Comparison of ENCODE assay signal across 17 mouse cellular contexts in genomic region chr2:172256418-172256817, GRCm38 (mm10). TPM values are rescaled to one million over a fixed set of nuclear protein-coding genes. Genes with fewer than 3 reads are reported as not detected.
DNase-seq lines count a peak whose midpoint lies in the region; ATAC-seq and TF ChIP-seq lines count a peak whose summit lies in the region.
"Had no signal": no experiment of that assay in that cellular context is flagged by ENCODE, and none has a peak within 500 bp of the region (broad histone marks: within the 10 kb centered on the region; RNA-seq: fewer than 3 reads in every experiment).

No protein-coding gene starts in this region.

- no peaks in the 10 kb centered on the region; the same call in 1 of the 2 replicates for H3K27me3 ChIP-seq in heart, embryonic 10.5 days (ENCODE audit: insufficient read depth, poor library complexity, severe bottlenecking)
- no peaks in the 10 kb centered on the region for H3K27me3 ChIP-seq in neural tube, embryonic 13.5 days
- H3K27me3 ChIP-seq in midbrain, postnatal 0 days (ENCODE audit: insufficient read depth, low read length), result no peaks in the 10 kb centered on the region
- H3K27me3 ChIP-seq: heart, embryonic 15.5 days; intestine, embryonic 15.5 days; limb, embryonic 12.5 days; neural tube, embryonic 12.5 days had no signal

- H3K27ac ChIP-seq in heart, embryonic 10.5 days, result peak overlapping the region; percentile 62; the same call in 1 of the 2 replicates
- no peak overlapping the region for H3K27ac ChIP-seq in neural tube, embryonic 13.5 days (replicated peaks)
- H3K27ac ChIP-seq in midbrain, postnatal 0 days (ENCODE audit: low read depth, low read length), result no peak overlapping the region
- H3K27ac ChIP-seq: heart, embryonic 15.5 days; intestine, embryonic 15.5 days; limb, embryonic 12.5 days; macrophage; neural tube, embryonic 12.5 days had no signal

- DNase-seq in heart, embryonic 10.5 days (ENCODE audit: low spot score), result no peak
- DNase-seq in heart, adult 11 months, result no peak
- DNase-seq in neural tube, embryonic 10.5 days (ENCODE audit: extremely low spot score, low spot score), result no peak
- peak; percentile 11 for DNase-seq in brain, adult 2 months (ENCODE audit: low read depth, low spot score)
- DNase-seq in midbrain, postnatal 0 days (ENCODE audit: low spot score), result peak; percentile 65
- DNase-seq in right cerebral cortex, postnatal 14 days, result no peak
- DNase-seq in kidney, postnatal 14 days, result no peak
- DNase-seq: cerebellum, adult 11 months; right cerebral cortex, postnatal 25 days had no signal

- H3K4me3 ChIP-seq in heart, embryonic 10.5 days, result no peak overlapping the region
- H3K4me3 ChIP-seq in neural tube, embryonic 13.5 days, result no peak overlapping the region
- no peak overlapping the region for H3K4me3 ChIP-seq in midbrain, postnatal 0 days (ENCODE audit: low read depth, low read length)
- H3K4me3 ChIP-seq: heart, embryonic 15.5 days; intestine, embryonic 15.5 days; limb, embryonic 12.5 days; neural tube, embryonic 12.5 days had no signal

- WGBS in heart, embryonic 10.5 days, result 89% methylated on average over 6 of the region's 6 CpGs
- WGBS in neural tube, embryonic 13.5 days, result 70% methylated on average over 6 of the region's 6 CpGs
- WGBS in midbrain, postnatal 0 days, result 60% methylated on average over 6 of the region's 6 CpGs

- H3K36me3 ChIP-seq in heart, embryonic 10.5 days, result no peaks in the 10 kb centered on the region
- no peaks in the 10 kb centered on the region for H3K36me3 ChIP-seq in neural tube, embryonic 13.5 days
- no peaks in the 10 kb centered on the region for H3K36me3 ChIP-seq in midbrain, postnatal 0 days (ENCODE audit: insufficient read depth, low read length)
- H3K36me3 ChIP-seq: heart, embryonic 15.5 days; intestine, embryonic 15.5 days; limb, embryonic 12.5 days; neural tube, embryonic 12.5 days had no signal

- no peak overlapping the region for H3K9ac ChIP-seq in neural tube, embryonic 13.5 days
- no peak overlapping the region for H3K9ac ChIP-seq in midbrain, postnatal 0 days (replicated peaks; ENCODE audit: low read length, poor library complexity, severe bottlenecking)
- H3K9ac ChIP-seq: heart, embryonic 15.5 days; intestine, embryonic 15.5 days; limb, embryonic 12.5 days; neural tube, embryonic 12.5 days had no signal

- H3K4me1 ChIP-seq in heart, embryonic 10.5 days, result peaks cover 17% of the 10 kb centered on the region
- H3K4me1 ChIP-seq in neural tube, embryonic 13.5 days (replicated peaks), result no peaks in the 10 kb centered on the region; the same call in 1 of the 2 replicates
- no peaks in the 10 kb centered on the region for H3K4me1 ChIP-seq in midbrain, postnatal 0 days (ENCODE audit: insufficient read depth, low read length)
- H3K4me1 ChIP-seq: heart, embryonic 15.5 days; intestine, embryonic 15.5 days; limb, embryonic 12.5 days had no signal

- peak; percentile 40; the same call in 1 of the 2 replicates for ATAC-seq in neural tube, embryonic 13.5 days (ENCODE audit: low read depth)
- no peak for ATAC-seq in midbrain, postnatal 0 days (ENCODE audit: low FRiP score)
- ATAC-seq: intestine, embryonic 15.5 days had no signal

- TF ChIP-seq CTCF in midbrain, postnatal 0 days (IDR thresholded peaks at IDR 0.05), result no peak

- no peak overlapping the region for H3K4me2 ChIP-seq in neural tube, embryonic 13.5 days
- no peak overlapping the region for H3K4me2 ChIP-seq in midbrain, postnatal 0 days (ENCODE audit: low read depth, low read length, poor library complexity, severe bottlenecking)
- H3K4me2 ChIP-seq: heart, embryonic 15.5 days; intestine, embryonic 15.5 days; limb, embryonic 12.5 days; neural tube, embryonic 12.5 days had no signal

- H3K9me3 ChIP-seq in heart, embryonic 10.5 days, result no peaks in the 10 kb centered on the region
- H3K9me3 ChIP-seq in neural tube, embryonic 13.5 days, result peaks cover 5% of the 10 kb centered on the region; the same call in 1 of the 2 replicates
- no peaks in the 10 kb centered on the region for H3K9me3 ChIP-seq in midbrain, postnatal 0 days (ENCODE audit: low read length)
- H3K9me3 ChIP-seq: heart, embryonic 15.5 days; intestine, embryonic 15.5 days; limb, embryonic 12.5 days; neural tube, embryonic 12.5 days had no signal

RNA-seq across cellular contexts. Expression of gene Mc3r, which starts 8.1 kb away (rescaled TPM):
- polyA plus RNA-seq in heart, embryonic 10.5 days (2016; fragmentation: Nextera tagmentation; extraction: Ambion mirVana), result not detected in 2 replicates
- 0.21 TPM in 1 of 2 replicates, not detected in the other for polyA plus RNA-seq in neural tube, embryonic 13.5 days (2015; fragmentation: Nextera tagmentation; extraction: Ambion mirVana)
- total RNA-seq in midbrain, postnatal 0 days (2014; rRNA removed), result 0.60 and 0.71 TPM in 2 replicates
- polyA plus RNA-seq in midbrain, postnatal 0 days (2015; fragmentation: Nextera tagmentation; extraction: Ambion mirVana), result 0.94 and 1.1 TPM in 2 replicates
- polyA plus RNA-seq: heart, embryonic 15.5 days; intestine, embryonic 15.5 days; limb, embryonic 12.5 days; macrophage; neural tube, embryonic 12.5 days; stomach, embryonic 14.5 days; urinary bladder, adult 2 months had no signal

Comparison
In these comparisons a context has a peak if more than half of its experiments do, and no peak if none do; other contexts are left out.
1. DNase-seq: peak in brain, adult 2 months (single experiment) and midbrain, postnatal 0 days (single experiment); none in heart, embryonic 10.5 days (single experiment), heart, adult 11 months (single experiment), neural tube, embryonic 10.5 days (single experiment), right cerebral cortex, postnatal 14 days (single experiment) and kidney, postnatal 14 days (single experiment).